Mouse (Mus musculus) C2C12 (cell line): Measurements from ENCODE around the gene Stx16. TPM values are rescaled to one million over a fixed set of nuclear protein-coding genes. Genes with fewer than 3 reads are reported as not detected.

ENCODE experiments used
- H3K27me3 ChIP-seq: one replicate; pipeline ENCODE4 v1.6.1; 2011; ENCODE audit not compliant: control insufficient read depth, insufficient read depth, insufficient read length
- H3K36me3 ChIP-seq: one replicate; pipeline ENCODE4 v1.6.1; 2011; ENCODE audit not compliant: control insufficient read depth, insufficient read depth
- H3K4me3 ChIP-seq: one replicate; pipeline ENCODE4 v1.5.1; 2011; ENCODE audit warnings: mild to moderate bottlenecking, control low read depth; ENCODE audit not compliant: poor library complexity, insufficient read depth, severe bottlenecking
- H3K79me2 ChIP-seq: one replicate; pipeline ENCODE4 v1.6.1; 2011; ENCODE audit not compliant: control insufficient read depth, insufficient read depth
- H3K79me3 ChIP-seq: one replicate; pipeline ENCODE4 v1.6.1; 2011; ENCODE audit warnings: low read depth, control low read depth
- H3ac ChIP-seq: one replicate; pipeline ENCODE3; 2011; ENCODE audit warnings: low read depth; ENCODE audit not compliant: control insufficient read depth, insufficient read length
- CEBPB ChIP-seq: IDR thresholded peaks from one replicate; pipeline ENCODE4 v1.6.1; 2011; ENCODE audit warnings: low read depth, mild to moderate bottlenecking, control low read depth, moderate library complexity
- CTCF ChIP-seq: IDR thresholded peaks from one replicate; pipeline ENCODE4 v1.5.1; 2011; ENCODE audit not compliant: control insufficient read depth, insufficient read depth, insufficient read length
- FOSL1 ChIP-seq: IDR thresholded peaks from one replicate; pipeline ENCODE4 v1.8.0; 2011; ENCODE audit warnings: mild to moderate bottlenecking, low read length; ENCODE audit not compliant: poor library complexity, insufficient read depth, severe bottlenecking
- MAX ChIP-seq: IDR thresholded peaks from one replicate; pipeline ENCODE4 v1.6.1; 2011; ENCODE audit warnings: mild to moderate bottlenecking, control low read depth
- MYOD1 ChIP-seq: IDR thresholded peaks from one replicate; pipeline ENCODE4 v1.6.1; 2011; ENCODE audit warnings: low read depth; ENCODE audit not compliant: control insufficient read depth, insufficient read length
- MYOG ChIP-seq: IDR thresholded peaks from one replicate; pipeline ENCODE4 v1.6.1; 2011; ENCODE audit not compliant: control insufficient read depth, insufficient read length; ENCODE audit errors: extremely low read depth
- USF1 ChIP-seq: IDR thresholded peaks from one replicate; pipeline ENCODE4 v1.6.1; 2011; ENCODE audit warnings: low read depth, mild to moderate bottlenecking, control low read depth, moderate library complexity
- polyA plus RNA-seq: library from polyadenylated mRNA; unstranded; fragments of >200 nt; fragmentation: generic; extraction: Trizol; gene quantifications from one replicate; pipeline ENCODE4 v1.2.1, GENCODE M21; 2012; ENCODE audit warnings: missing spikeins

Gene Stx16
- polyA plus RNA-seq, 1 experiment, result 9.8 TPM

- no peaks in the 10 kb centered on the region for H3K27me3 ChIP-seq
- H3K79me3 ChIP-seq, result no peaks in the 10 kb centered on the region
- no peaks in the 10 kb centered on the region for H3K36me3 ChIP-seq
- H3ac ChIP-seq, result no peak overlapping the region
- no peaks in the 10 kb centered on the region for H3K79me2 ChIP-seq
- H3K4me3 ChIP-seq, result no peak overlapping the region
- TF ChIP-seq MYOD1 (no peak), USF1 (no peak), MAX (no peak), CEBPB (no peak)
Observed at GRCm38 (mm10) chr2:174050339-174050685, 25.8 kb upstream of the Stx16 start.

- no peaks in the 10 kb centered on the region for H3K27me3 ChIP-seq
- H3K79me2 ChIP-seq, result no peaks in the 10 kb centered on the region
- no peaks in the 10 kb centered on the region for H3K36me3 ChIP-seq
- H3K79me3 ChIP-seq, result no peaks in the 10 kb centered on the region
- H3ac ChIP-seq, result no peak overlapping the region
- no peak overlapping the region for H3K4me3 ChIP-seq
- TF ChIP-seq MAX (no peak), MYOG (no peak), FOSL1 (no peak), CTCF (no peak), MYOD1 (no peak), USF1 (no peak), CEBPB (no peak)
Observed at GRCm38 (mm10) chr2:174051081-174051481, 25.0 kb upstream of the Stx16 start.

- H3ac ChIP-seq, result no peak overlapping the region
- H3K27me3 ChIP-seq, result no peaks in the 10 kb centered on the region
- no peaks in the 10 kb centered on the region for H3K36me3 ChIP-seq
- TF ChIP-seq CEBPB (no peak), MAX (no peak), USF1 (no peak), MYOG (no peak), CTCF (no peak), MYOD1 (no peak), FOSL1 (no peak)
- no peaks in the 10 kb centered on the region for H3K79me3 ChIP-seq
- no peaks in the 10 kb centered on the region for H3K79me2 ChIP-seq
- H3K4me3 ChIP-seq, result no peak overlapping the region
Observed at GRCm38 (mm10) chr2:174054496-174054895, 21.6 kb upstream of the Stx16 start.

GRCm38 (mm10) chr2:174057730-174058129, 18.4 kb upstream of the Stx16 start:
- no peak overlapping the region for H3ac ChIP-seq
- H3K27me3 ChIP-seq, result no peaks in the 10 kb centered on the region
- H3K79me3 ChIP-seq, result no peaks in the 10 kb centered on the region
- no peaks in the 10 kb centered on the region for H3K36me3 ChIP-seq
- TF ChIP-seq MYOG (no peak), USF1 (no peak), MYOD1 (no peak), CTCF (no peak), MAX (no peak), CEBPB (no peak), FOSL1 (no peak)
- H3K4me3 ChIP-seq, result no peak overlapping the region
- no peaks in the 10 kb centered on the region for H3K79me2 ChIP-seq

- no peaks in the 10 kb centered on the region for H3K36me3 ChIP-seq
- H3K79me3 ChIP-seq, result no peaks in the 10 kb centered on the region
- no peaks in the 10 kb centered on the region for H3K27me3 ChIP-seq
- H3K4me3 ChIP-seq, result no peak overlapping the region
- no peaks in the 10 kb centered on the region for H3K79me2 ChIP-seq
- no peak for TF ChIP-seq CTCF
- no peak for TF ChIP-seq USF1
- TF ChIP-seq MAX, result no peak
- TF ChIP-seq MYOG, result no peak
- no peak for TF ChIP-seq FOSL1
- no peak for TF ChIP-seq CEBPB
- no peak for TF ChIP-seq MYOD1
- H3ac ChIP-seq, result no peak overlapping the region
Observed at GRCm38 (mm10) chr2:174058316-174058939, 17.7 kb upstream of the Stx16 start.
